In the genomic region with DNA sequence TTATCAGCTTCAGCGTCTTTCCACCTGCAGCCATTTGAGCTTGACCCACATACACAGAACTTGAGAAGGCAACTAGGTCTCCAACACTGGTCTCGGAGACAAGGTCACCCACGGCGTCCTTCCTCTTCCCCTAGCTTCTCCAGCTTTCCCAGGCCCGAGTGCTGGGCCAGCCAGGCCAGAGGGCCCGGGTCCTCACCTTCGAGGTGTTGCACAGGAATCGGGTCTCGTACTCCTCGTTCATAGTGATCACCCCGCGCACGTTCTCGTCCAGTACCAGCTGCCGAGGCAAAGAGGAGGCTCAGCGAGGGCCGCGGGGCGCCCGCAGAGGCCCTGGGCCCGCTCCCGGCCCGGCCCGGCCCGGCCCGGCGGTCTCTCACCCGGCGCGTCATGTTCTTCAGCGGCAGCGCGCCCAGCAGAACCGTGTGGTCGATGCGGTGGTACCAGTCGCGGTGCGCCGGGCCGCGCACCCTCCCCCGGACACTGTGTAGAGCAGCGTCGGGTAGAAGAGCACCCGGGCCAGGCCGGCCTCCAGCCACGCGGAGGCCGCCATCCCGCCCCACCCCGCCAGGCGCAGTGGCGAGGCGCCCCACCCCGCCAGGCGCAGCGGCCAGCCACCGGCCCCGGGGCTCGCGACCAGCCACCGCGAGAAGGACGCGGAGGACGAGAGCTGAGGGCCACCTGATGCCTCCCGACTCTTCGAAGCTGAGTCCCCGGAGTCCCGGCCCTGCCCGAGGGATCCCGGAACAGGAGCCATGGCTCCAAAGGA, we compare ENCODE assay signal across 8 mouse cellular contexts. TPM values are rescaled to one million over a fixed set of nuclear protein-coding genes. Genes with fewer than 3 reads are reported as not detected.
DNase-seq lines count a peak whose midpoint lies in the region; ATAC-seq lines count a peak whose summit lies in the region.

No protein-coding gene starts in this region.

- H3K27me3 ChIP-seq in hindbrain, embryonic 10.5 days (ENCODE audit: insufficient read depth, poor library complexity, severe bottlenecking): no peaks in the 10 kb centered on the region; the same call in 1 of the 2 replicates

- H3K4me1 ChIP-seq in hindbrain, embryonic 10.5 days (replicated peaks): peaks cover 33% of the 10 kb centered on the region

- peak overlapping the region; percentile 98 for H3K27ac ChIP-seq in hindbrain, embryonic 10.5 days
- H3K27ac ChIP-seq in macrophage: peak overlapping the region; percentile 77

- peak; percentile 82 for DNase-seq in NIH3T3 (ENCODE audit: low read depth)
- DNase-seq in cerebellum, adult 9-10 months: peak; percentile 65
- DNase-seq in hindbrain, embryonic 10.5 days (ENCODE audit: low spot score): peak; percentile 82
- peak; percentile 57 to 59 for DNase-seq in layer of hippocampus, postnatal 36 days
- DNase-seq in right cerebral cortex, adult 18-20 months: peak; percentile 55
- peak; percentile 75 for DNase-seq in urinary bladder, adult 2 months (ENCODE audit: low spot score)

- under 1% methylated on average over 73 of the region's 73 CpGs for WGBS in hindbrain, embryonic 10.5 days
- WGBS in macrophage (ENCODE audit: missing documents): 2% methylated on average over 70 of the region's 73 CpGs

- no peaks in the 10 kb centered on the region for H3K9me3 ChIP-seq in hindbrain, embryonic 10.5 days

- peaks cover 21% of the 10 kb centered on the region for H3K36me3 ChIP-seq in hindbrain, embryonic 10.5 days
- H3K36me3 ChIP-seq in macrophage (ENCODE audit: inconsistent target): peaks cover 16% of the 10 kb centered on the region; the same call in 1 of the 2 replicates

- ATAC-seq in frontal cortex, adult (ENCODE audit: low TSS enrichment): peak; percentile 62

- peak overlapping the region; percentile 71 for H3K4me3 ChIP-seq in hindbrain, embryonic 10.5 days
- peak overlapping the region; percentile 72 for H3K4me3 ChIP-seq in macrophage (ENCODE audit: inconsistent target)

- H3K79me2 ChIP-seq in macrophage (ENCODE audit: inconsistent target): peaks cover 58% of the 10 kb centered on the region

RNA-seq across cellular contexts. Expression of a gene that starts 12.8 kb away (rescaled TPM):
- polyA plus RNA-seq in hindbrain, embryonic 10.5 days (2016; fragmentation: Nextera tagmentation; extraction: Ambion mirVana): 189 and 220 TPM in 2 replicates
- 100 to 1,000 TPM; 228 to 253 TPM for total RNA-seq in layer of hippocampus, postnatal 36 days (2021)
- 10 to 100 TPM in 25 of 26 experiments, 1 to 10 TPM in 1; 9.7 to 88.8 (median 48.3) TPM for total RNA-seq in macrophage (2018; cell fraction: chromatin; rRNA removed)
- total RNA-seq in macrophage (2018; cell fraction: cytosol; rRNA removed): 100 to 1,000 TPM in 12 of 26 experiments, 10 to 100 TPM in 14; 68.1 to 131 (median 98.3) TPM
- 10 to 100 TPM; 19.6 to 91.0 (median 53.1) TPM for total RNA-seq in macrophage (2018; cell fraction: nucleus; rRNA removed)
- 67.4 to 116 TPM (median 113 TPM) in 3 replicates for polyA plus RNA-seq in macrophage (2018)
- polyA plus RNA-seq in urinary bladder, adult 2 months (2012; rRNA removed): 153 and 162 TPM in 2 replicates

RNA-seq across cellular contexts. Expression of a gene that starts 12.9 kb away (rescaled TPM):
- polyA plus RNA-seq in hindbrain, embryonic 10.5 days (2016; fragmentation: Nextera tagmentation; extraction: Ambion mirVana): 55.9 and 56.8 TPM in 2 replicates
- 10 to 100 TPM; 34.0 to 44.0 TPM for total RNA-seq in layer of hippocampus, postnatal 36 days (2021)
- total RNA-seq in macrophage (2018; cell fraction: chromatin; rRNA removed): 10 to 100 TPM in 14 of 26 experiments, 1 to 10 TPM in 11, under 1 TPM in 1; 0.82 to 24.8 (median 12.2) TPM
- 10 to 100 TPM in 22 of 26 experiments, 1 to 10 TPM in 4; 5.5 to 18.9 (median 14.1) TPM for total RNA-seq in macrophage (2018; cell fraction: cytosol; rRNA removed)
- 10 to 100 TPM in 17 of 26 experiments, 1 to 10 TPM in 9; 3.5 to 23.2 (median 13.0) TPM for total RNA-seq in macrophage (2018; cell fraction: nucleus; rRNA removed)
- 11.7 to 17.7 TPM (median 14.4 TPM) in 3 replicates for polyA plus RNA-seq in macrophage (2018)
- polyA plus RNA-seq in urinary bladder, adult 2 months (2012; rRNA removed): 15.5 and 17.9 TPM in 2 replicates

RNA-seq across cellular contexts. Expression of a gene that starts 22.8 kb away (rescaled TPM):
- 129 and 141 TPM in 2 replicates for polyA plus RNA-seq in hindbrain, embryonic 10.5 days (2016; fragmentation: Nextera tagmentation; extraction: Ambion mirVana)
- total RNA-seq in layer of hippocampus, postnatal 36 days (2021): 100 to 1,000 TPM; 148 to 152 TPM
- 100 to 1,000 TPM; 117 to 284 (median 186) TPM for total RNA-seq in macrophage (2018; cell fraction: chromatin; rRNA removed)
- 10 to 100 TPM; 29.8 to 46.3 (median 40.2) TPM for total RNA-seq in macrophage (2018; cell fraction: cytosol; rRNA removed)
- total RNA-seq in macrophage (2018; cell fraction: nucleus; rRNA removed): 100 to 1,000 TPM; 100 to 241 (median 155) TPM
- 34.7 to 38.9 TPM (median 36.7 TPM) in 3 replicates for polyA plus RNA-seq in macrophage (2018)
- polyA plus RNA-seq in urinary bladder, adult 2 months (2012; rRNA removed): 90.1 and 90.7 TPM in 2 replicates

RNA-seq across cellular contexts. Expression of a gene that starts 31.8 kb away (rescaled TPM):
- polyA plus RNA-seq in hindbrain, embryonic 10.5 days (2016; fragmentation: Nextera tagmentation; extraction: Ambion mirVana): 2.4 and 9.6 TPM in 2 replicates
- 100 to 1,000 TPM; 195 to 200 TPM for total RNA-seq in layer of hippocampus, postnatal 36 days (2021)
- total RNA-seq in macrophage (2018; cell fraction: chromatin; rRNA removed): not detected
- total RNA-seq in macrophage (2018; cell fraction: cytosol; rRNA removed): not detected
- not detected for total RNA-seq in macrophage (2018; cell fraction: nucleus; rRNA removed)
- polyA plus RNA-seq in macrophage (2018): not detected in 3 replicates
- polyA plus RNA-seq in urinary bladder, adult 2 months (2012; rRNA removed): 4.9 and 7.2 TPM in 2 replicates

Comparison
In these comparisons a context has a peak if more than half of its experiments do, and no peak if none do; other contexts are left out.
1. Peak in every context shown above with its lines: DNase-seq, ATAC-seq, H3K4me3 ChIP-seq and H3K27ac ChIP-seq.